ENCODE assay signal across 23 mouse cellular contexts in genomic region chr7:98768460-98768859, GRCm38 (mm10).
DNase-seq lines count a peak whose midpoint lies in the region; ATAC-seq and TF ChIP-seq lines count a peak whose summit lies in the region.
"Had no signal": no experiment of that assay in that cellular context is flagged by ENCODE, and none has a peak within 500 bp of the region (broad histone marks: within the 10 kb centered on the region; RNA-seq: fewer than 3 reads in every experiment).

No protein-coding gene starts in this region.

- H3K79me2 ChIP-seq in C2C12 (ENCODE audit: control insufficient read depth, insufficient read depth), result no peaks in the 10 kb centered on the region
- H3K79me2 ChIP-seq in MEL (ENCODE audit: control insufficient read depth, insufficient read depth, low read length, poor library complexity), result no peaks in the 10 kb centered on the region
- no peaks in the 10 kb centered on the region for H3K79me2 ChIP-seq in myocyte (ENCODE audit: control insufficient read depth, insufficient read depth)

- no peak for TF ChIP-seq EP300 in MEL (IDR thresholded peaks at IDR 0.05; ENCODE audit: low read depth in 1 of 2, low read length in 2 of 2)

- TF ChIP-seq CTCF in C2C12 (IDR thresholded peaks at IDR 0.05; ENCODE audit: control insufficient read depth, insufficient read depth, insufficient read length) (no peak), MEL (IDR thresholded peaks at IDR 0.05 in 2 of 3, conservative IDR thresholded peaks at IDR 0.05 in 1 of 3; ENCODE audit: control insufficient read depth in 1 of 3, insufficient read depth in 1 of 3, low read depth in 2 of 3, low read length in 3 of 3, poor library complexity in 1 of 3, severe bottlenecking in 1 of 3) (no peak)

- no peaks in the 10 kb centered on the region for H3K27me3 ChIP-seq in lung, embryonic 15.5 days
- no peaks in the 10 kb centered on the region for H3K27me3 ChIP-seq in C2C12 (ENCODE audit: control insufficient read depth, insufficient read depth, insufficient read length)
- H3K27me3 ChIP-seq in MEL (ENCODE audit: control insufficient read depth in 1 of 2, insufficient read depth in 2 of 2, low read length in 2 of 2), result no peaks in the 10 kb centered on the region; a peak in 1 of 4 replicates
- peaks cover 8% of the 10 kb centered on the region for H3K27me3 ChIP-seq in myocyte (ENCODE audit: control insufficient read depth, insufficient read depth, insufficient read length)

- no peaks in the 10 kb centered on the region for H3K36me3 ChIP-seq in lung, embryonic 15.5 days
- H3K36me3 ChIP-seq in C2C12 (ENCODE audit: control insufficient read depth, insufficient read depth) (no peaks in the 10 kb centered on the region), MEL (ENCODE audit: control insufficient read depth in 1 of 2, insufficient read depth in 2 of 2, low read length in 2 of 2) (no peaks in the 10 kb centered on the region), myocyte (ENCODE audit: control insufficient read depth, insufficient read depth) (no peaks in the 10 kb centered on the region)
- H3K36me3 ChIP-seq: G1E had no signal

- 84% methylated on average over 2 of the region's 2 CpGs for WGBS in lung, embryonic 15.5 days

- no peak for ATAC-seq in lung, embryonic 15.5 days (ENCODE audit: borderline replicate concordance, extremely low read depth, low FRiP score, low TSS enrichment)
- ATAC-seq in megakaryocyte progenitor cell, adult 5-6 weeks (replicated peaks; ENCODE audit: poor library complexity), result no peak
- ATAC-seq: activated CD4-positive, CD25-positive, alpha-beta regulatory T cell, adult 4 months; CD4-positive, CD25-positive, alpha-beta regulatory T cell, adult 4 months; Patski had no signal

- TF ChIP-seq POLR2A in MEL (IDR thresholded peaks at IDR 0.05; ENCODE audit: control insufficient read depth in 1 of 2, insufficient read depth in 1 of 2, low read depth in 1 of 2, low read length in 2 of 2, poor library complexity in 1 of 2) (no peak), myocyte (IDR thresholded peaks at IDR 0.05; ENCODE audit: insufficient read length, low read depth) (no peak)

- no peaks in the 10 kb centered on the region for H3K79me3 ChIP-seq in C2C12 (ENCODE audit: low read depth)

- no peak overlapping the region for H3K4me3 ChIP-seq in lung, embryonic 15.5 days
- H3K4me3 ChIP-seq in C2C12 (ENCODE audit: insufficient read depth, poor library complexity, severe bottlenecking) (no peak overlapping the region), MEL (ENCODE audit: control insufficient read depth in 1 of 2, insufficient read depth in 1 of 2, low read depth in 2 of 2, low read length in 2 of 2) (no peak overlapping the region), myocyte (no peak overlapping the region)

- H3K4me2 ChIP-seq in lung, embryonic 15.5 days, result no peak overlapping the region
- H3K4me2 ChIP-seq in myocyte (ENCODE audit: low read depth), result no peak overlapping the region

- peaks cover 41% of the 10 kb centered on the region for H3K4me1 ChIP-seq in lung, embryonic 15.5 days
- H3K4me1 ChIP-seq in MEL (ENCODE audit: control insufficient read depth in 1 of 2, insufficient read depth in 2 of 2, low read length in 2 of 2), result peaks cover 3 to 9% of the 10 kb centered on the region in 2 experiments; a peak in 3 of 4 replicates

- H3K9me3 ChIP-seq in lung, embryonic 15.5 days, result no peaks in the 10 kb centered on the region
- no peaks in the 10 kb centered on the region for H3K9me3 ChIP-seq in MEL (replicated peaks; ENCODE audit: insufficient read depth, low read length)
- H3K9me3 ChIP-seq: G1E had no signal

- no peak for TF ChIP-seq RAD21 in MEL (IDR thresholded peaks at IDR 0.05; ENCODE audit: low read depth, low read length)

- peak overlapping the region; percentile 69; the same call in 1 of the 2 replicates for H3K27ac ChIP-seq in lung, embryonic 15.5 days
- H3K27ac ChIP-seq in MEL (ENCODE audit: control insufficient read depth, low read depth, low read length), result no peak overlapping the region

- no peak for DNase-seq in lung, postnatal 25 days (ENCODE audit: low spot score)
- no peak for DNase-seq in MEL (ENCODE audit: low read depth, low spot score)
- no peak for DNase-seq in ovary, postnatal 10 days (ENCODE audit: low spot score)
- DNase-seq in urinary bladder, postnatal 4 days (ENCODE audit: low spot score in 2 of 2), result no peak
- DNase-seq: adrenal gland, adult 2 months; adrenal gland, adult 8-10 months; adrenal gland, postnatal 10 days; adrenal gland, postnatal 14 days; adrenal gland, postnatal 25 days; adrenal gland, postnatal 36 days; B cell, adult 2 months; cerebellum, adult 11 months; cerebellum, adult 11-12 months; cerebellum, adult 18-20 months; cerebellum, adult 2 months had no signal

- no peak overlapping the region for H3ac ChIP-seq in C2C12 (ENCODE audit: control insufficient read depth, insufficient read length, low read depth)
- H3ac ChIP-seq in myocyte (ENCODE audit: control insufficient read depth, insufficient read length), result no peak overlapping the region

- no peak overlapping the region for H3K9ac ChIP-seq in lung, embryonic 15.5 days
- no peak overlapping the region for H3K9ac ChIP-seq in MEL (ENCODE audit: control insufficient read depth, low read depth, low read length, poor library complexity, severe bottlenecking)

TF ChIP-seq in C2C12, 6 proteins besides CTCF, POLR2A, EP300 and RAD21:
- TF ChIP-seq MYOD1 (IDR thresholded peaks at IDR 0.05; ENCODE audit: control insufficient read depth, insufficient read length, low read depth) (no peak), USF1 (IDR thresholded peaks at IDR 0.05; ENCODE audit: low read depth) (peak; percentile 52)

TF ChIP-seq in MEL, 35 proteins besides CTCF, POLR2A, EP300 and RAD21:
- TF ChIP-seq CHD2 (IDR thresholded peaks at IDR 0.05; ENCODE audit: low read length) (no peak), USF1 (IDR thresholded peaks at IDR 0.05; ENCODE audit: low read depth, low read length) (peak; percentile 32; the same call in 1 of the 2 replicates)

TF ChIP-seq in myocyte, 11 proteins besides CTCF, POLR2A, EP300 and RAD21:
- TF ChIP-seq POLR2AphosphoS2 (IDR thresholded peaks at IDR 0.05; ENCODE audit: insufficient read length, low read depth), result no peak
- no peak for TF ChIP-seq MAX (IDR thresholded peaks at IDR 0.05; ENCODE audit: low read depth)
- no peak for TF ChIP-seq REST (IDR thresholded peaks at IDR 0.05; ENCODE audit: insufficient read depth, insufficient read length)
- TF ChIP-seq TCF12 (IDR thresholded peaks at IDR 0.05; ENCODE audit: insufficient read depth, poor library complexity, severe bottlenecking), result no peak
- peak; percentile 55 for TF ChIP-seq USF1 (IDR thresholded peaks at IDR 0.05; ENCODE audit: low read depth)
- no peak for TF ChIP-seq MYOG (IDR thresholded peaks at IDR 0.05; ENCODE audit: control insufficient read depth in 1 of 3, insufficient read depth in 1 of 3, insufficient read length in 2 of 3, low read depth in 2 of 3)
- TF ChIP-seq SRF (IDR thresholded peaks at IDR 0.05; ENCODE audit: control insufficient read depth, insufficient read length, low read depth), result no peak
TF ChIP-seq in myocyte: peak in this region for 1.
